Comparison of ENCODE assay signal across 15 mouse cellular contexts in genomic region chr16:7527923-7528776, GRCm38 (mm10).
DNase-seq lines count a peak whose midpoint lies in the region; ATAC-seq lines count a peak whose summit lies in the region.
"Had no signal": no experiment of that assay in that cellular context is flagged by ENCODE, and none has a peak within 500 bp of the region (broad histone marks: within the 10 kb centered on the region; RNA-seq: fewer than 3 reads in every experiment).

No protein-coding gene starts in this region.

- no peak overlapping the region for H3K27ac ChIP-seq in limb, embryonic 12.5 days
- no peak overlapping the region for H3K27ac ChIP-seq in limb, embryonic 10.5 days
- peak overlapping the region; percentile 83 for H3K27ac ChIP-seq in hindbrain, embryonic 13.5 days
- peak overlapping the region; percentile 90 for H3K27ac ChIP-seq in neural tube, embryonic 13.5 days (replicated peaks)
- no peak overlapping the region for H3K27ac ChIP-seq in heart, embryonic 11.5 days (ENCODE audit: low read depth, low read length)

- no peak overlapping the region for H3K9ac ChIP-seq in limb, embryonic 12.5 days (replicated peaks)
- 0 out of 2 replicates have a peak overlapping the region, but pooled peaks have one; percentile 29 for H3K9ac ChIP-seq in hindbrain, embryonic 13.5 days
- H3K9ac ChIP-seq in neural tube, embryonic 13.5 days: peak overlapping the region; percentile 55; the same call in 1 of the 2 replicates
- no peak overlapping the region for H3K9ac ChIP-seq in heart, embryonic 11.5 days (ENCODE audit: low read depth, low read length)
- H3K9ac ChIP-seq: heart, embryonic 12.5 days had no signal

- DNase-seq in limb, embryonic 10.5 days (ENCODE audit: low spot score): no peak
- DNase-seq in fat pad, adult 2 months (ENCODE audit: extremely low read depth, low read depth, low spot score): peak; percentile 34
- DNase-seq in urinary bladder, postnatal 25 days (ENCODE audit: low spot score): no peak
- no peak for DNase-seq in cerebellum, postnatal 25 days
- DNase-seq: adrenal gland, postnatal 14 days; cerebellum, adult 9-11 months; right cerebral cortex, postnatal 14 days; thymus, postnatal 36 days had no signal

- WGBS in limb, embryonic 12.5 days: 31% methylated on average over 6 of the region's 6 CpGs
- 56% methylated on average over 6 of the region's 6 CpGs for WGBS in limb, embryonic 10.5 days
- WGBS in hindbrain, embryonic 13.5 days: 33% methylated on average over 6 of the region's 6 CpGs
- 18% methylated on average over 6 of the region's 6 CpGs for WGBS in neural tube, embryonic 13.5 days
- 71% methylated on average over 6 of the region's 6 CpGs for WGBS in heart, embryonic 11.5 days (ENCODE audit: insufficient replicate concordance)

- no peak overlapping the region for H3K4me3 ChIP-seq in limb, embryonic 12.5 days (replicated peaks)
- no peak overlapping the region for H3K4me3 ChIP-seq in limb, embryonic 10.5 days
- no peak overlapping the region for H3K4me3 ChIP-seq in hindbrain, embryonic 13.5 days
- no peak overlapping the region for H3K4me3 ChIP-seq in neural tube, embryonic 13.5 days
- no peak overlapping the region for H3K4me3 ChIP-seq in heart, embryonic 11.5 days (ENCODE audit: low read depth, low read length)
- H3K4me3 ChIP-seq: heart, embryonic 12.5 days had no signal

- H3K36me3 ChIP-seq in limb, embryonic 12.5 days: no peaks in the 10 kb centered on the region
- no peaks in the 10 kb centered on the region for H3K36me3 ChIP-seq in limb, embryonic 10.5 days
- no peaks in the 10 kb centered on the region for H3K36me3 ChIP-seq in hindbrain, embryonic 13.5 days
- H3K36me3 ChIP-seq in neural tube, embryonic 13.5 days: no peaks in the 10 kb centered on the region
- H3K36me3 ChIP-seq in heart, embryonic 11.5 days (ENCODE audit: control insufficient read depth, insufficient read depth, low read length): no peaks in the 10 kb centered on the region
- H3K36me3 ChIP-seq: heart, embryonic 12.5 days had no signal

- peaks cover 26% of the 10 kb centered on the region for H3K4me1 ChIP-seq in limb, embryonic 12.5 days (replicated peaks)
- peaks cover 14% of the 10 kb centered on the region for H3K4me1 ChIP-seq in limb, embryonic 10.5 days
- H3K4me1 ChIP-seq in hindbrain, embryonic 13.5 days (replicated peaks): peaks cover 20% of the 10 kb centered on the region
- H3K4me1 ChIP-seq in neural tube, embryonic 13.5 days (replicated peaks): peaks cover 33% of the 10 kb centered on the region
- H3K4me1 ChIP-seq in heart, embryonic 11.5 days (ENCODE audit: control insufficient read depth, insufficient read depth, low read length): no peaks in the 10 kb centered on the region
- H3K4me1 ChIP-seq: heart, embryonic 12.5 days had no signal

- peak overlapping the region; percentile 24; the same call in 1 of the 2 replicates for H3K4me2 ChIP-seq in limb, embryonic 12.5 days
- H3K4me2 ChIP-seq in hindbrain, embryonic 13.5 days: peak overlapping the region; percentile 13; the same call in 1 of the 2 replicates
- peak overlapping the region; percentile 32 for H3K4me2 ChIP-seq in neural tube, embryonic 13.5 days
- H3K4me2 ChIP-seq in heart, embryonic 11.5 days: no peak overlapping the region
- H3K4me2 ChIP-seq: heart, embryonic 12.5 days; liver, embryonic 11.5 days had no signal

- H3K9me3 ChIP-seq in limb, embryonic 12.5 days: no peaks in the 10 kb centered on the region
- no peaks in the 10 kb centered on the region for H3K9me3 ChIP-seq in limb, embryonic 10.5 days (replicated peaks)
- no peaks in the 10 kb centered on the region for H3K9me3 ChIP-seq in hindbrain, embryonic 13.5 days
- H3K9me3 ChIP-seq in neural tube, embryonic 13.5 days: no peaks in the 10 kb centered on the region
- no peaks in the 10 kb centered on the region for H3K9me3 ChIP-seq in heart, embryonic 11.5 days (replicated peaks; ENCODE audit: control insufficient read depth, low read length)

- ATAC-seq in limb, embryonic 12.5 days (ENCODE audit: insufficient number of reproducible peaks, insufficient read depth, low FRiP score, low TSS enrichment, low read depth): no peak
- peak; percentile 63 for ATAC-seq in hindbrain, embryonic 13.5 days (ENCODE audit: low FRiP score)
- peak; percentile 85 for ATAC-seq in neural tube, embryonic 13.5 days (ENCODE audit: low read depth)
- no peak for ATAC-seq in heart, embryonic 11.5 days (replicated peaks; ENCODE audit: insufficient number of reproducible peaks, low FRiP score, low TSS enrichment)
- ATAC-seq: intestine, embryonic 16.5 days had no signal

- H3K27me3 ChIP-seq in limb, embryonic 12.5 days: no peaks in the 10 kb centered on the region
- no peaks in the 10 kb centered on the region for H3K27me3 ChIP-seq in limb, embryonic 10.5 days (ENCODE audit: low read depth, poor library complexity, severe bottlenecking)
- no peaks in the 10 kb centered on the region for H3K27me3 ChIP-seq in hindbrain, embryonic 13.5 days
- no peaks in the 10 kb centered on the region for H3K27me3 ChIP-seq in neural tube, embryonic 13.5 days
- no peaks in the 10 kb centered on the region for H3K27me3 ChIP-seq in heart, embryonic 11.5 days (ENCODE audit: control insufficient read depth, insufficient read depth, low read length)
- H3K27me3 ChIP-seq: heart, embryonic 12.5 days had no signal

Comparison
In these comparisons a context has a peak if more than half of its experiments do, and no peak if none do; other contexts are left out.
1. ATAC-seq: peak in hindbrain, embryonic 13.5 days (single experiment) and neural tube, embryonic 13.5 days (single experiment); none in limb, embryonic 12.5 days (single experiment) and heart, embryonic 11.5 days (single experiment).
2. H3K27ac ChIP-seq: peak in hindbrain, embryonic 13.5 days (single experiment) and neural tube, embryonic 13.5 days (single experiment); none in limb, embryonic 12.5 days (single experiment), limb, embryonic 10.5 days (single experiment) and heart, embryonic 11.5 days (single experiment).
3. H3K9ac ChIP-seq: peak in hindbrain, embryonic 13.5 days (single experiment) and neural tube, embryonic 13.5 days (single experiment); none in limb, embryonic 12.5 days (single experiment) and heart, embryonic 11.5 days (single experiment).